Mouse (Mus musculus) naive thymus-derived CD4-positive, alpha-beta T cell, adult 2 months (primary cell): ENCODE data around the gene BC025920.

Source experiments
- DNase-seq: peaks from one replicate; pipeline ENCODE4 v3.0.0-alpha.2; 2011; ENCODE audit warnings: low read depth

The BC025920 gene

DNA sequence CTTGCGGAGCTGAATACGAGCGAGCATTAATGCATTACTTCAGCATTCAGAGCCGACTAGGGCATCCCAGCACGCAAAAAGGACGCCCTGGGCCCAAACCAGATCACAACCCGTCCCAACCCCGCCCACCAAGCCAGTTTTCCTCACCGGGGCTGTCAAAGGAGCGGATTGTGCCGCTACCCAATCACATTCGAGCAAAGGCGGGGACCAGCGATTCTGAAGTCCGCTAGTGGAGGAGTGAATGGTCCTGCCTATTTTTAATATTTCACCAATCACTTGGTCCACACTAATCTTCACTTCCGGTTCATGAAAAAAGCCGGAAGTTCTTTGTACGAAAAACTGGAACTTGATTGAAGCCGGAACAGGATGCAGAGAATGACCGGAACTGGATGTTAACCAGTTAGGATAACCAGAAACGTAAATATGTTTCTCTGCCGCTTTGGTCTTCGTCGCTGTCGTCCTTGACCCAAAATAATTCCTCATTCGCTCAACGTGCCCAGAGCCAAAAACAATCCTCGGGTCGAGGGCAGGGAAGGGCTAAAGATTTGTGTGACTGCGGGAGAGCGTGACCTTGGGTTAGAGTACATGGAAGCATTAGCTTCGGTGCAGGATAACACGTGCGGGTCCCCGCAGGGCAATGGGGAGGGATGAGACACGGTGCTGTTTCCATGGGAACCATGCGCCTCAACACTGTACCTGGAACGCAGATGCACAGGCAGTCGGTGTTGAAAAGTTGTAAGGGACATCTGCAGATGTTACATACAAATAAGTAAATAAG, at the start of gene BC025920:
BC025920 (plus strand) TSS at position 297 of the 778 bp plus-strand sequence.
- peak; percentile 91 for DNase-seq

DNA sequence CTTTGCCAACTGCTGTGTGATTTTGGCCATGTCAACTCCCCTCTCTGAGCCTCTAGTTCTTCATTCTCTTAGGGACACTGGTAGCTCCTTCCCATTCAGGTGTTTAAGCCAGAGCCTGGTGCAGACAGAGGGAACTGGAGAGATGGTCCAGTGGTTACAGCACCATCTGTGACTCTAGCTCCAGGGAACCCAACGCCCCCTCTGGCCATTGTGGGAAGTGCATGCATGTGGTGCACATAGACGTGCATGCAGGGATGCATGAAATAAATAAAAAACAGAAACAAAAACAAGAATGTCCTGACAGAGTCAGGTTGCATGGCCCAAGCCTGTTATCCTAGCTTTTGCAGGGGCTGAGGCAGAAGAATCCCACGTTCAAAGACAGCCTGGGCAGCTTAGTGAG, 49.8 kb upstream of the BC025920 start:
- peak; percentile 52 for DNase-seq

DNA sequence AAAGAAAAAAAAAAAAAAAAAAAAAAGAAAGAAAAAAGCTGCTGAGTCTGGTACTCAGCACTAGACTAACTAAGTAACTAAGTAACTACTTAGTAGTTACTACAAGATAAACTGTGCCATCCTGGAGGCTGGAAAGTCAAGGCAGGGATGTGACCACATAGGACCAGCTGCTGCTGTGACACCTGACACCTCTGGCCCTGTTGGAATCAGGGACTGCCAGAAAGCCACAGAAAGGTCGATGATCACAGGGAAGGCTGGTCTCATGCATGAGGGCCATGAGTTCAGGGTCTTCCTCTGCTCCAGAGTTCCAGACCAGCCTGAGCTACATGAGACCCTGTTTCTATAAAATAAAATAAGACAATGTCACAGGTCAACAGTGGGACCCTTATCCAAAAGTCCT, 48.6 kb upstream of the BC025920 start:
- no peak for DNase-seq

DNA sequence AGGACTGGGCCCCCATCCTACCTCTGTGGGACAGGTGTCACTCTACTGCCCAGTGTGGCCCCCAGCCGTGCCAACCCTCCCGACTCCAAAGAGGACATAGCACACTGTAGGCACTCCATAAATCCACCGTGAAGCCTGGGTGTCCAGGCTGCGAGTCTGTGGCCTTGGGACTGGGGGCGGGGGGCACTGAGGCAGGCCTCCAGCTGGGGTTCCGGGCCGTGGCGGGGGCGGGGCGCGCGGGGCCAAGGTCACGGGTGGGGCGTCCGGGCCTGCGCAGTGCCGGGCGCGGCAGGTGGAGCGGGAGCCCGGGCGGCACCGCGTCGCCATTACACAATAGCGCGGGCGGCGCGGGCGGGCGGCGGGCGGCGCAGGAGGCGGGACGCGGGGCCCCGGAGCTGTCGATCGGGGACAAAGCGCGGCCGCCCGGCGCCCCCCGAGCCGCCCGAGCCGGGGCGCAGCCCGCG, 46.9 kb upstream of the BC025920 start, which contains the start of gene Aes:
Aes (plus strand) TSS at position 326 of the 464 bp plus-strand sequence.
- peak; percentile 77 for DNase-seq

DNA sequence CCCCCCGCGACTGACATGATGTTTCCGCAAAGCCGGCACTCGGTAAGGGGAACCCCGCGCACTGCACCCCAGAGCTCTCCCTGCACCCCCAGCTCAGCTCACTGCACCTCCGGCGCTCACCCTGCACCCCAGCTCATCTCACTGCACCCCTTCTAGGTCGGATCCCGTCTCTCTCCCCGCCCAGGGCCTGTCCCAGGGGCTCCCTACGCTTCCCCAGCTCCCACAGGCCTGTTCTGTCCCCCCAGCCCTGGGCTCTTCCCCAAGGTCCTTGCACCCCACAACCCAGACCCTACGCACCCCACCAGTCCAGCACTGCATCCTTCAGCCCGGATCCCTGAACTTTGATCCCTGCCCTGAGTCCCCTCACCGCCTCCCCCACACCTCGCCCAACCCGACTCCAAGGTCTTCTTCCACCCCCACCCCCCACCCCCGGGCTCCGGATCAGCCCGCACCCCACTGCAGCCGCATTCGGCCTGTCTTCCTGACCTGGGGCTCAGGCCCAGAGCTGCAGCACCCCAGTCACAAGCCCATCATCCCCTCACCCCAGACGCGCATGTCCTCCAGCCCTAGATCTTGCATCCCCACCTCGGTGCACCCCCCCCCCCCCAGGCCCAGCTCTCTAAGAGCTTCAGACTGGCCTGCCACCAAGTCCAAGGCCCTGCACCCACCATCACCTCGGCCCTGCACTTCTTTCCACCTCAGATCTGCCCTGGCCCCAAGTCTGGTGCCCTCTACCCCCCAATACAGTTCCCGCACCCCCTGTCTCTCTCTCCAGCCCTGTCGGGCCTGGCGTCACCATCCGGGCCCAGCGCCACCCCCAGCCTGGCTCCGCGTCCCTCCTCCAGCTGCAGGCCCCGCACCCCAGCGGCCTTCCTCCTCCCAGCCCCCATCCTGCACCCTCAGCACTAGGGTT, 46.2 kb upstream of the BC025920 start:
- DNase-seq, result peak; percentile 76

DNA sequence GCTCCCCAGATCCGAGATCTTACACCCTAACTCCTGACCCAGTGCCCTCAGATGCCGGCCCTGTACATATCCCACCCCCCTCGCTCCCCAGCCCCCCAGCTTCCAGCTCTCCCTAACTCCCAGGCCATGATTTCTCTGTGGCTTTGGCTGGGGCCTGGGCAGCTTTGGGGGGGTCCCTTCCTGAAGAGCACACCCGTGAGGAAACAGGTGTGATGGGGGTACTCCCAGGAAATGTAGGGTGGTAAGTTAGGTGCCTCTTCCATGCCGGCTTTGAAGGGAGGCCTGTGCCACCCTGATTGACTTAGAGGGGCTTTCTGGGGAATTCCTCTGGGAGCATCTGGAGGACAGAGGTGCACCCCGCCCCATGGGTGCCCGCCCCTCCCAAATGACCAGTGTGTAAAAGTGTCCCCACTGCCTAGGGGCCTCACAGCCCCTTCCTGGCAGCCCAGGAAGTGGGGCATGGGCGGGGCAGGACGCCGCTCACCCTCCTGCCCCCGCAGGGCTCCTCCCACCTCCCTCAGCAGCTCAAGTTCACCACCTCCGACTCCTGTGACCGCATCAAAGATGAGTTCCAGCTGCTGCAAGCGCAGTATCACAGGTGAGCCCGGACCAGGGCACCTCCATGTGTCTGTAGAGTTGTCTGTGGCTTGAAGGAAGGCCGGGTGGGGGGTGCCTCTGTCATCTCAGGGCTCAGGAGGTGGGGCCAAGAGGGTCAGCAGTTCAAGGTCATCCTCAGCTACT, 45.2 kb upstream of the BC025920 start:
- peak; percentile 93 for DNase-seq

DNA sequence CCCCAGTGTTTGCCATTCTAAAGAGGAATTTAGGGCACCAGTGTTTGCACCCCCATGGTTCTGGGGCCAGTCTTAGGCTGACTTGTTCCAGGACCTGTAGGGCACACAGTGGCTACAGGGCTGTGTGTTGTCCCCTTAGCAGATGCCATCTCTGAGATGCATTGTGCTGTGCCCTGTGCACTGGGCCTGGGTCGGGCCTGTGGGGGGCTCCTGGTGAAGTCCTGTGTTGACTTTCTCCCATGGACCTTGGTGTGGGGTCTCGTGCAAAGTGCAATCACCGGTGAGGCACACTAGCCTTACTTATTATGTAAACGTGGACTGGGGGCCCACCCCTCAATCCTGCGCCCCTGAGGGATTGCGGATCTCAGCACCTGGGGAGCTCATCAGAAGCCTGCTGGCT, 43.7 kb upstream of the BC025920 start:
- no peak for DNase-seq

DNA sequence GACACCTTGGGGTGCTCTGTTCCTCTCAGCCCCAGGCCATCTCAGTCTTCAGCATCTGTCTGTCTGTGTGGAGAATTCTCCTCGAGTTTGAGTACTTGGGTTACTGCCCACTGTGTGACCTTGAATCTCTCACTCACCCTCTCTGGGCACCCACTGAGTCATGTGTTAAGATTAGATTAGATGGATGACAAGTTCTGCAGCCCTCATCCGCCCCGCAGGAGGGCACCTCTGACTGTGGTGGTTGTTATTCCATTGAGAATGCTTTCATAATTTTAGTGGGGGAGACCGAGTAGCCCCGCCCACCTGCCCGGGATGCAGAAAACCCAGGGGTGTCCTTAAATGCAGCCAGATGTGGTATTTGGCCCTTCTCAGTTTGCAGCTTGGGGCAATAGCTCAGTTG, 42.6 kb upstream of the BC025920 start:
- DNase-seq, result no peak

DNA sequence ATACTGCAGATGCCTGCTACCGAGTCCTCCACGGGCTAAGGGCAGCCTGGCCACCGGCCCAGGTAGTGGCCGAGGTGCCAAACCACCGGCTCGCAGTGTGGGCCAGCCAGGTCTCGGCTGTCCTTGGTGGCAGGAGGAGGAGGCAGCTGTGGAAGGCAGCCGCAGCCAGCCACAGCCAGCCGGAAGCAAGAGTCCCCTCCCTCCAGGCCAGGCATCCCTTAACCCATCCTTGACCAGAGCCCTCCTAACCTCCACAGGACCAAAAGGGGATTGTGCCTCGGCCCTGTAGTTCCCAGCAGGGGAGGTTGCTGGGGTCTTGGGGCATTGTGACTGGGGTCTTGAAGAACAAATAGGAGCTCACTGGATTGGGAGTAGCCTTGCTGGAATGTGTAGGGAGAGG, 41.9 kb upstream of the BC025920 start:
- no peak for DNase-seq

DNA sequence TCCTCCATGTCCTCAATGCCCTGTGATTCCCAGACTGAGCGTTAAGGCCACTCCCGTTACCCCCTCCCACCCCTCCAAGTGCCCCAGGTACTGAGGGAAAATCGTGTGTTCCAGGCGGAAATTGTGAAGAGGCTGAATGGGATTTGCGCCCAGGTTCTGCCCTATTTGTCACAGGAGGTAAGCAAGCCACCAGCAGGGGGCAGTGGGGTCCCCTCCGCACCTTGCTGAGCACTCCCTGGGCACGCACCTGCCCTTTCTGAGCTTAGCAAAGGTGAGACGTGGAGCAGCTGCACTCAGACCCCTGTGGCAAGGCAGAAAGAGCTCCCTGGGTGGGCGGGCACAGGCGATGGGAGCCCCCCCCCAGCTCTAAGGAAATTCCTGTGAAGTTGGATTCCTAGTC, 41.3 kb upstream of the BC025920 start:
- peak; percentile 84 for DNase-seq

DNA sequence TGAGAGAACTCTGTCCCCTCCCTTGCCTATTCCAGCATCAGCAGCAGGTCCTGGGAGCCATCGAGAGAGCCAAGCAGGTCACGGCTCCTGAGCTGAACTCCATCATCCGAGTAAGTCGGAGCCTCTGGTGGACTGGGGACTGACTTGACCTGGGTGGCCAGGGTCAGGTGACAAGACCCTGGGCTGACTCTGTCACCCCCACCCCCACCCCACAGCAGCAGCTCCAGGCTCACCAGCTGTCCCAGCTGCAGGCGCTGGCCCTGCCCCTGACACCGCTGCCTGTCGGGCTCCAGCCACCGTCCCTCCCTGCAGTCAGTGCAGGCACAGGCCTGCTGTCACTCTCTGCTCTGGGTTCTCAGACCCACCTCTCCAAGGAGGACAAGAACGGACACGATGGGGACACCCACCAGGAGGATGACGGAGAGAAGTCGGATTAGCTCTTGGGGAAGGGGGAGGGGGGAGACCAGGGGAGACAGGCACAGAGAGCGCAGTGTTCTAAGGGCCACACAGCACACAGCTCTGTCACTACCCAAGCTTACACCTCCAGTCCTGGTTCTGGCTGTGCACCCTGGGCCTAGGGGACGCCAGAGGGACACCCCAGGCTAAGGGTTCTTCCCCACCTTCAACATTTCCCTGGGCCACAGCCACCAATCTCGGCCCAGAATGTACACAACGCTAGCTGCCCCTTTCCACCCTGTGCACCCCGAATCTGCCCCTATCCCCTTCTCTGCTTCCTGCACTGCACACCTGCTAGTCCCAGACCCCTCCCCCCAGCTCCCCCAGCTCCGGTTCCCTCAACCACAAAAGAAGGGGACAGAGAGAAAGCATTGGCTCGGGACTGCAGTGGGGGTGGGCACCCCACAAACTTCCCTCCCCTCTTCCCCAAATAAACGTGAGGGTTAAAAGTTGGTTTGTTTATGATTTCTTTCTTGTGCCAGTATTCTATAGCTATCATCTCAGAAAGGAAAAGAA, 40.5 kb upstream of the BC025920 start:
- no peak for DNase-seq

DNA sequence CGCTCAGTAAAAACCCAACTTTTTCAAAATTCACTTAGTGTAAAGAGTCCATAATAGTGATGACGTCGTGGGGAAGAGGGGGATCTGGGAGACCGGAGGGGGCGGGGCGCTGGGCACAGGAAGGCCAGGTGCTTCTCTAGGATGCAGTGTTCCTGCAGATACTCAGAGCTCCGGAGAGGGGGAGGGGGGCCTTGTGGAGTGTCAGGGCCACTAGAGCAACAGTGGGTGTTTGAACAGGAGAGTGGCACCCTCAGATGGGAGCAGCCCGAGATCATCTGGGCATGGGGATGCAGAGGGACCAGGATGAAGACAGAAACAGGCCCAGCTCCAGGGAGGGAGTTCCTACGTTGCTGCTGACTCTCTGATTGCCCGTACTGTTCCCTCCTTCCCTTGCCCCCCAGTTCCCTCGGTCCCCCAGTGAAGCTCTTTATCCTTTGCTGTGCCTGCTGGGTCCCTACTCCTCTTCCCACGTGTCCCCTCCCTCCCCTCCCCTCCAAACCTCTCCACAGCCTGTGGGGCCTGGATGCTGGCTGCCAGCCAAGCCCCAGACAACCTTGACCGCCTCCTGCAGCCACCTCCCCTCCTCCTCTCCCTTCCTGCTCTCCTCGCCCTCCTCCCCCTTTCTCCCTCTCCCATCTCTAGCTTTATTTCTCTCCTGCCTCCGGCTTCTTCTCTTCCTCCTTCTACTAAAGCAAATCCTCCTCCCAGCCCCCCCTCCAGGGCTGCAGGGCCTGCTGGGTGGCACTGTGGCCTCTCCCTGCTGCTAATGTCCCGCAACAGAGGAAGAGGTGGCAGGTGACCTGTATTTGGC, 37.5 kb upstream of the BC025920 start:
- DNase-seq, result no peak

DNA sequence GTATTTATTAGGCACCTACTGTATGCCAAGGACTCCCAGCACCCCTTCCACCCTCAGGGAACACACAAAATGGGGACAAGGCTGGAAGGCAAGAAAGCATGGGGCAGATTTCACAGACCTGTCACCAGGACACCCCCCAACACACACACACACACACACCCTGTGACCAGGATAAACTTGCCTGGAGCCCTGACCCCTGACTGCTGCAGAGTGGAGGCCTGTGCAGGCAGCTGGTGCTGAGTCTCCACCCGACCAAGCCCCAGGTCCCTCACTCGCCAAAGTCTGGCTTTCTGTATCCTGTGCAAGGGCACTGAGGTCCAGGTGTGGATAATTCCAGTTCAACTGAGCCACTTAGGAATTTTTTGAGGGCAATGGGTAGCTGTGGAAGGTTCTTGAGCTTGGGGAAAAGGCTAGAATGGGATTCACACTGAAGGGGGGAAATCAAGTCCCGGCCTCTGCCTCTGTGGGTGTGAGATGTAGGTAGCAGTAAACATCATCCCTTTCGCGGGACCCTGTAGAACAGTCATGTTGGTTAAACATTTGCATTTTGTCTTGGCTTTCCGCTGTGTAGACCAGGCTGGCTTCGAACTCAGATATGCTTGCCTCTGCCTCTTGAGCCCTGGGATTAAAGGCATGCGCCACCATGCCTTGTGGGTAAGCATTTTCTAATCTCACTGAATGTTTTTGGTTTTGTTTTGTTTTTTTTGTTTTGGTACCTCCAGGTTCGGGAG, 36.4 kb upstream of the BC025920 start:
- DNase-seq, result peak; percentile 33

DNA sequence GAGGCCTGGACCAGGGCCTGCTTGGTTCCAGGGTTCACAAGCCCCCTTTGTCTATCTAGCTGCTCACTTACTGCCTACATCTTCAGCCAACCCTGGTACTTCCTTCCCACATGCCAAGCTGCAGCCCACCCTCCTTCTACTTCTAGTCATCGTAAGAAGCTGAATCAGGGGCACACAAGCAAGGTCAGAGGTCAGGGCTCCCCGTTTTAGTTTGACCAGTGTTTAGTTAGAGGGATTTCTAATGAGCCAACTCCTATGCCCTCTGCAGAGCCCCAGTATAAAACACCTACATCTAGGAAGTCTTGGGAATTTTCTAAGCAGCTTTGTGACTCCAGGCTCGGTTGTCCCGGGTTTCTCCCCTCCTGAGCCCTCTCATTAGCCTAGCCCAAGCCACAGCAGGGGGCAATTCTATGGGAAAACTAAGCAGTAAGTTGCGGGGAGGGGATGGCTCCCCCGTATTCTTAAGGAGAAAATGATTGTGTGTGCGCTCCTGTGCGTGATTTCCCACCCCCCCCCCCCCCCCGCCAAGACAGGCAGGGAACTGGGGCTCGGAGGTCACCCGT, 35.8 kb upstream of the BC025920 start:
- no peak for DNase-seq

DNA sequence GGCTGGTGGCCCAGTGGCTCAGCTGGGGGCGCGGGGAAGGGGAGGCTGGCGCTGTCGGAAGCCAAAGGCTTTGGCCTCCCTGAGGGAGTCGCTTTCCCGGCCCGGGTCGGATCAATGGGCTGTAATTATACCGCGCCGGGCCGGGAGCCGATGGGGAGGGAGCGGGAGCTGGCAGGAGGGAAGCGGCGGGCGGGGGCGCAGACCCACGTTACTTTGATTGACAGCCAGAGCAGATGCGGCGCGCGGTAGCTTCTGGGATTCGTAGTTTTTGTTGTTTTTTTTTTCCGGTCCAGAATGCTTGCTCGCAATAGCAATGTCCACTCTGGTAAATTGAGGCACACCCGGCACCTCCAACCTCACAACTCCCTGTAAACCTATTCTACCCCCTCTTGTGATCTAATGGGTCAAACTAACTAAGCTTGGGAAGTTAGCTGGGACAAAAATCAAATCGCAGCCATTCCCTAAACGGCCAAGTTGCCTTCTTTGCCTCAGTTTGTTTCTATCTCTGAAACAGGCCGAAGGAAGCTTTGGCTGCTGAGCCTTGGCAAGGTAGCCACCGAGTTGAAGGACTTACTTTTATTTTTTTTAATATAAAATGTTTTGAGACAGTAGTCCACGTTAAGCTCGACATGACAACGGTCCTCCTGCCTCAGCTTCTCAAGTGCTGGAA, 35.1 kb upstream of the BC025920 start:
- peak; percentile 86 for DNase-seq

DNA sequence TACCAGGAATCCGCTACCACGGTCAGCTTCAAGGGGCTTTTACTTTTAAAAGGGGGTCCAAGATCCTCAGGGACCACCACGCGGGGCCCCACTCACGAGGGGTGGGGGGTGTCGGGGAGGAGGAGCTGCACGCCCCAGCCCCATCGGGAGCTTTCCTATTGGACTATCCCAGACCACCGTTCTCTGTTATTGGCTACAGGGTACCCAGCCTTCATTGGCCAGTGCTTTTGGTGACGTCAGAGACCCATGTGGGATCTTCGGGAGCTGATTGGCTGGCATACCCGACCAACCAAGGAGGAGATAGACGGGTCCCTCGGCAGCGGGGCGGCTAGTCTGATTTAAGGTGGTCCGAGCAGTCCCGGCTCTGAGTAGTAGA, 34.6 kb upstream of the BC025920 start:
- DNase-seq, result peak; percentile 90

DNA sequence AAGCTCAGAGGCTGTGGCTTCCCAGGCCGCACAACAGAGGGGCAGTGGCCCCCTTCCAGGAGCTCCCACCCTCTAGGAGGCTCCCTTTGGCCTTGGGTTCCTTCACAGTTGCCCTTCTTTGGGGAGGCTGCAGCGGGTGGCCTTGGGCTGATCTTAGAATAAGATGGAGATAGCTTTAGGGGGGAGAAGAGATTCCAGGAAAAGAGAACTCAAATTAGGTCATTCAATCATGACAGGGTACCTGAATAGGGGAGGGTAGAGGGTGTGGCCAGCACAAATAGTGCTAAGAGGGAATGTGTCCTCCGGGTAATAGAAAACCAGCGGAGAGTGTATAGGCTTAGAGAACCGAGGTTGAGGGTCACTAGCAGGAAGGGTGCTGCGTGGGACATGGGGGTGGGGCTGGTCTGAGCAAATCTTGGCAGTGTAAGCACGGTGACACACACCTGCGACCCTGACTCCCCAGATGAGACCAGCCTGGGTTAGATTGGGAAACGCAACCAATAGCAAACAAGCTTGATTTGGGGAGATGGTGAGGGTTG, 33.9 kb upstream of the BC025920 start:
- no peak for DNase-seq

DNA sequence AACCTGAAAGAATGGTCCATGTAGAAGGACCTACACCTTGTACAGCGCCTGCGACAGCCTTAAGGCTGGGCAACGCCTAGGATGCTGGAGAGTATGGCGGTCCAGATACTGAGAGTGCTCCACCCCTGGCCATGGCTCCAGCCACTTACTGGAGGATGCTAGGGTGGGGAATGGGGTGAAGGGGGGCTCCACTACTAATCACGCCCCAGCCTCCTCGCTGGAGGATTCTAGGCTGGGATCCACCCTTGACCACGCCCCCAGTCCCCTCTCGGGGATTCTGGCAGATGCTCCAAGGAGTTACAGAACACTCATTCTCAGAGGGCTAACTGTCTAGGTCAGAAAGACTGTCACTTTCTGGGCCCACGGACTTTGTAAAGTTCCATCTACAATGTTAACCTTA, 33.1 kb upstream of the BC025920 start:
- peak; percentile 13 for DNase-seq
